Mouse (Mus musculus): ENCODE results near the gene Spx.

DNA sequence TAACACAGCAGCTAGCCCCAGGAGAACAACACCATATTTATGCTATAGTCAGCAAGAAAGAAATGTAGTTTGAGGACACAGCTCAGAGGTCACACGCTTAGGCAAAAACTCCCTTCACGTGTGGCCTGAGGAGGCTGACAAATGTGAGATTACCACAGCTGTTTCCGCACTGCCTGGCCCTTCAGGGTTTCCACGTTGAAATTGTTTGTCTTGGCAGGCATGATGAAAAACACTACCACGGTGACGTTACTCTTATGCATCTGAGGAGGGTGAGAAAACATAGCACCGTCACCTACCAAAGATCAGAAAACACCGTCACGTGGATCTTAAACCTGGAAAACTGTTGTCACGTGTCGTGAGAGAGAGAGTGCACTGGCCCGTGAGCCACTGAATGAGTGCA lies 38.1 kb downstream of the Spx start:
- TF ChIP-seq POLR2A (IDR thresholded peaks at IDR 0.05; ENCODE audit: low read depth, low read length) (no peak), CTCF (IDR thresholded peaks at IDR 0.05; ENCODE audit: borderline replicate concordance, insufficient read depth, low read length) (no peak)

All from embryonic fibroblast, embryonic 13.5 days (primary cell).